Mouse (Mus musculus) layer of hippocampus, adult 9-11 months (tissue): ENCODE results near the gene Tmem204.
A peak's percentile ranks its signal among the peaks of the same experiment; 100 is the strongest.
"Not testable (repeated sequence)": the region's sequence is repeated elsewhere in the genome, so short reads cannot be mapped to it uniquely, and the experiment has no call there.

Experiments used
- DNase-seq: peaks from one replicate; pipeline ENCODE4 v3.0.0; 2022

Tmem204 gene

GRCm38 (mm10) chr17:25083444-25083931 is at the start of gene Tmem204:
TSS of gene Tmem204 (minus strand) at chr17:25083591.
- no peak for DNase-seq

GRCm38 (mm10) chr17:25130060-25130459 is 46.7 kb upstream of the Tmem204 start:
- no peak for DNase-seq

GRCm38 (mm10) chr17:25127681-25128080 is 44.3 kb upstream of the Tmem204 start:
- no peak for DNase-seq

- DNase-seq: peak; percentile 66
These were observed 43.7 kb upstream of the Tmem204 start for GRCm38 (mm10) chr17:25127079-25127478.

DNA sequence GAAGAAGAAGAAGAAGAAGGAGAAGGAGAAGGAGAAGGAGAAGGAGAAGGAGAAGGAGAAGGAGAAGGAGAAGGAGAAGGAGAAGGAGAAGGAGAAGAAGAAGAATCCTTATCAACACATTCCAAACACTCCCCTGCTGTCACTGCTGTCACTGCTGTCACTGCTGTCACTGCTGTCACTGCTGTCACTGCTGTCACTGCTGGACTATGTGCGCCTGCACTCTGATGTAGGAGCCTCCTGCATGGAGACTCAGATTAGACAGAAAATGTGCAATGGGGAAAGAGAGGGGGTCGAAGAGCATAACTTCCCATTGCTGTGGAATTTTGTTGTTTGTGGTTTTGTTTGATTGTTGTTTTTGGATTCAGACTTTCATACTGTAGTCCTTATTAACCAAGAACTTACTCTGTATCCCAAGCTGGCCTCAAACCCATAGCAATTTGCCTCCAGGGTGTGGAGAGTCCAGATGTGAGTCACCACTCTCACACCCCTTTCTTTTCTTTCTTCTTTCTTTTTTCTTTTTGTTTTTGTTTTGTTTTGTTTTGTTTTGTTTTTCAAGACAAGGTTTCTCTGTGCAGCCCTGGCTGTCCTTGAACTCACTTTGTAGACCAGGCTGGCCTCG is 42.2 kb upstream of the Tmem204 start:
- not testable (repeated sequence) for DNase-seq

DNA sequence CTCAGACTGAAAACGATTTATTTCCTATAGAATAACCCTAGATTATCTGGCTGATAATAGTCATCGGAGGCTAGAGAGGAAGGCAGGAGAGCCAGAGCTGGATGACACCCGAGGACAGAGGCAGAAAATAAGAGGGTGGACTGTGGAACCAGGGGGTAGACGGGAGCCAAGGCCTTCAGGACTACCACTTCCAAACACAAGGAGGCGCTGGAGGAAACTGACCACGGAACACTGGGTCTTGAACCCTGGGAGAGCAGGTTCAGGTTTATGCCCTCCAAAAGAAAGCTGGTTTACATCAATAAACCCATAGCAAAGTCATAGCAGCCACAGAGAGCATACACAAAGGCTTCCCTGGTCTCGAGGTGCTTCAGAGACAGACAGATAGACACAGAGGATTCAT is 40.6 kb upstream of the Tmem204 start:
- DNase-seq: no peak

- no peak for DNase-seq
These were observed 37.0 kb upstream of the Tmem204 start, which contains the start of gene Ptx4 for GRCm38 (mm10) chr17:25120406-25120805. TSS of gene Ptx4 (plus strand) at chr17:25120760.

- DNase-seq: no peak
These were observed 33.9 kb upstream of the Tmem204 start for GRCm38 (mm10) chr17:25117263-25117662.

GRCm38 (mm10) chr17:25115664-25116432 is 32.5 kb upstream of the Tmem204 start, which contains the start of gene Telo2:
TSS of gene Telo2 (minus strand) at chr17:25115967.
- peak; percentile 91 for DNase-seq

GRCm38 (mm10) chr17:25114908-25115645 is 31.7 kb upstream of the Tmem204 start:
- DNase-seq: no peak

- no peak for DNase-seq
These were observed 29.0 kb upstream of the Tmem204 start for GRCm38 (mm10) chr17:25112423-25112810.

GRCm38 (mm10) chr17:25111739-25112422 is 28.5 kb upstream of the Tmem204 start:
- peak; percentile 75 for DNase-seq

GRCm38 (mm10) chr17:25111220-25111619 is 27.8 kb upstream of the Tmem204 start:
- no peak for DNase-seq

- DNase-seq: no peak
These were observed 27.2 kb upstream of the Tmem204 start for GRCm38 (mm10) chr17:25110590-25110989.

- no peak for DNase-seq
These were observed 26.2 kb upstream of the Tmem204 start for GRCm38 (mm10) chr17:25109578-25109977.

- DNase-seq: no peak
These were observed 24.4 kb upstream of the Tmem204 start for GRCm38 (mm10) chr17:25107786-25108185.

GRCm38 (mm10) chr17:25101338-25101737 is 17.9 kb upstream of the Tmem204 start:
- no peak for DNase-seq

DNA sequence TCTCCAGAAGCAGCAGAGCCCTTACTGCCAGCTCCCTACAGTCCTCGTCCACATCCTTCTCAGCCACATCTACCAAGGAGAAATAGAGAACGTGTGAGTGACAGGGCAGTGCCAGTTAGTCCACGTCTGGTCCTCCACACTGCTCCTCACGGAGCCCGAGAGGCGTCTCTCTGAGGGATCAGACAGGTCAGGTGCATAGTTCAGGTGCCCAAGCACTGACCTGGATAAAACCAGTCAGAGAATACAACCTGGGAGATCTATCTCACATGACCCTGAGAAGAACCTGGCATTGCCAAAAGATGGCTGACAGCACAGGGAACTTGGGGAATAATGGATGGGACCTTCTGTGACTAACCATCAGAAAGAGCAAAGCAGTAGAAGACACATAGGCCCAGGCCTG is 16.7 kb upstream of the Tmem204 start:
- no peak for DNase-seq

- no peak for DNase-seq
These were observed 12.8 kb upstream of the Tmem204 start for GRCm38 (mm10) chr17:25096221-25096620.

DNA sequence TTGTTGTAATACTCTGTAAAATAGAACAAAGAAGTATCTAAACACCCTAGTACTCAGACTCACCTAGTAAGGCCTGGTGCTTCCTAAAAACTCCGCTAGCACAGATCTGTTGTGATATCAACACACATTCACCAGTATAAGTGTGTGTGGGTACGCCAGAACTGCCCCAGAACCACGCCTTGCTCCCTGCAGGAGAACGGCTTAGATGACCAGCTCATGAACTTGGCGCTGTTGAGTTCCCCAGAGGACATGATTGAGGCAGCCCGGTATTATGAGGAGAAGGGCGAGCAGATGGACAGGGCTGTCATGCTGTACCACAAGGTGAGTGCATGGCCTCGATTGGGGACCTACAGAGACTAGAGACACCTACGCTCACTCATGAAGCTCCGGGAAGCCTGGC is 7.1 kb upstream of the Tmem204 start:
- no peak for DNase-seq

- DNase-seq: no peak
These were observed 5.8 kb upstream of the Tmem204 start for GRCm38 (mm10) chr17:25089158-25089557.

DNA sequence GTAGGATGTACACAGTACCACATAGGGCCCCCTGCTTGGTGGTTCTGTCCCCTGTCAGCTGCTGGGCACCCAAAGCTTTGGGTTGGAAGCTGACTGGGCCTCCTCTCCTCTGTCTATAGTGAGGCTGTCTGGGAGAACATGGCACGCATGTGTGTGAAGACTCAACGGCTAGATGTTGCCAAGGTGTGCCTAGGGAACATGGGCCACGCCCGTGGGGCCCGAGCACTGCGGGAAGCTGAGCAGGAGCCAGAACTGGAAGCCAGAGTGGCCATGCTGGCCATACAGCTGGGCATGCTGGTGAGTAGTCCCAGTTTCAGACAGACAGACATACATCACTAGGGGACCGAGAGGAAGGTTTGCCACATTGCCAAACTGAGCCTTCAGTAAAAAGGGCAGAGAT is 3.3 kb upstream of the Tmem204 start:
- no peak for DNase-seq

GRCm38 (mm10) chr17:25084835-25085385 is 1.5 kb upstream of the Tmem204 start:
- DNase-seq: no peak
